Mouse (Mus musculus) stomach, postnatal 0 days (tissue): ENCODE measurements around the gene Hoxb4. TPM values are rescaled to one million over a fixed set of nuclear protein-coding genes. Genes with fewer than 3 reads are reported as not detected.

Experiments used
- ATAC-seq: fragments of 200-750 bp; cut with Nextera tagmentation; 2 replicates; pipeline ENCODE4 v1.8.0; 2017; ENCODE audit not compliant: low FRiP score, low TSS enrichment
- DNase-seq: peaks from one replicate; pipeline ENCODE4 v3.0.0-alpha.2; 2016; ENCODE audit warnings: low spot score
- H3K27ac ChIP-seq: fragments of 300-500 bp; sonication (generic); replicated peaks from 2 replicates; pipeline ENCODE4 v1.5.1; 2014; ENCODE audit warnings: mild to moderate bottlenecking, control low read depth
- H3K27me3 ChIP-seq: fragments of 300-500 bp; sonication (generic); 2 replicates; pipeline ENCODE4 v1.6.1; 2014; ENCODE audit warnings: low read length; ENCODE audit not compliant: control insufficient read depth, insufficient read depth
- H3K36me3 ChIP-seq: fragments of 300-500 bp; sonication (generic); 2 replicates; pipeline ENCODE4 v1.6.1; 2014; ENCODE audit warnings: low read length, mixed read lengths; ENCODE audit not compliant: control insufficient read depth, insufficient read depth
- H3K4me1 ChIP-seq: fragments of 300-500 bp; sonication (generic); replicated peaks from 2 replicates; pipeline ENCODE4 v1.6.1; 2014; ENCODE audit warnings: antibody characterized with exemption; ENCODE audit not compliant: control insufficient read depth, insufficient read depth
- H3K4me2 ChIP-seq: fragments of 300-500 bp; sonication (generic); replicated peaks from 2 replicates; pipeline ENCODE4 v1.6.1; 2014; ENCODE audit warnings: low read depth, mild to moderate bottlenecking, control low read depth, moderate library complexity
- H3K4me3 ChIP-seq: fragments of 300-500 bp; sonication (generic); 2 replicates; pipeline ENCODE4 v1.5.1; 2014; ENCODE audit warnings: low read depth, low read length, control low read depth
- H3K9ac ChIP-seq: fragments of 300-500 bp; sonication (generic); 2 replicates; pipeline ENCODE4 v1.6.1; 2014; ENCODE audit warnings: mild to moderate bottlenecking, low read length, control low read depth, mixed read lengths
- H3K9me3 ChIP-seq: fragments of 300-500 bp; sonication (generic); 2 replicates; pipeline ENCODE4 v1.6.1; 2016; ENCODE audit warnings: low read length; ENCODE audit not compliant: control insufficient read depth
- CTCF ChIP-seq: IDR thresholded peaks from 2 replicates; pipeline ENCODE4 v1.5.1; 2016; ENCODE audit warnings: antibody characterized with exemption, low read depth, mild to moderate bottlenecking, moderate library complexity
- EP300 ChIP-seq: optimal IDR thresholded peaks from 2 replicates; pipeline ENCODE3; 2016; ENCODE audit warnings: antibody characterized with exemption
- WGBS: fragments of 180-500 bp; shearing (Covaris S2); extraction: QIAGEN DNeasy Blood & Tissue Kit; methylation state at CpG from one replicate; pipeline ENCODE4 v1.1.7; 2014; 5-methylcytosine and 5-hydroxymethylcytosine counted together
- polyA plus RNA-seq: library from polyadenylated mRNA; unstranded; fragments of >200 nt; fragmentation: Nextera tagmentation; extraction: Ambion mirVana; gene quantifications from 2 replicates; pipeline ENCODE4 v1.2.1, GENCODE M21; 2015

The Hoxb4 gene
- polyA plus RNA-seq, 1 experiment from 2014 or later = 1.6 TPM

GRCm38 (mm10) chr11:96291681-96292564 lies 26.1 kb upstream of the Hoxb4 start, which contains the start of gene Hoxb6:
TSS of gene Hoxb6 (plus strand) at chr11:96292476.
- peak within 1 kb of the TSS; percentile 53 for H3K9ac ChIP-seq
- WGBS = 19% methylated on average over 22 of the region's 22 CpGs

DNA sequence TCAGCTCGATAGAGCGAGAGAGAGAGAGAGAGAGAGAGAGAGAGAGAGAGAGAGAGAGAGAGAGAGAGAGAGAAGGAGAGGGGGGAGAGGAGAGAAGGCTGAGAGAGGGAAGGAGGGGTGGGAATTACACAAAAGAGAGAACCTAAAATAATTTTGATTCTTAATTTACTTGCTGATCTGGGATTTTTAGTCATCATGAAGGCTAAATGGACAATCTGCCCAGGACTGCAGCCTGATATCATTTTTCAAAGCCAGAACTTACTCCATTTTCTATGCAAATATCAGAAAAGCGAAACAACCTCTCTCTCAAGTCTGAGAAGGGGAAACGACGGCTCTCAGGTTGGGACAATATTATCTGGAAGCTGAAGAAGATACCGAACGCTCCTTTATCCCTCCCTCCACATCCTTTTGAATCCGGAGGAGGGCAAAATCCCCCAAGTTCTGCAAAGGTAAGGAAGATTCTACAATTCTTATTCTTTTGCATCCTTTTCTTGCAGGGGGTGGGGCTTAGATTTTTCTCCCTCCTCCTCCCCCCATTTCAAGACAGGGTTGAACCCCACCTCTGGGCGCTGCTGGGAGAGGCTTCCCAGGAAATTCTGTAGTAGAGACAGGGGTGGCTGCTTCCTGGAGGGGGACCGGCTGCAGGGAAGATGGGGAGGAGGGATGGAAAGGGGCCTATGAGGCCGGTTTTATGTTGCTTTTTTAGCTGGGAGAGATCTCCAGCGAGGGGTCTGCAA lies 25.3 kb upstream of the Hoxb4 start:
- ATAC-seq = no peak
- H3K27ac ChIP-seq = peak overlapping the region; percentile 46
- H3K9ac ChIP-seq = peak overlapping the region; percentile 53
- 19% methylated on average over 12 of the region's 12 CpGs for WGBS
- H3K4me3 ChIP-seq = peak overlapping the region; percentile 41
- H3K9me3 ChIP-seq = no peaks in the 10 kb centered on the region
- H3K4me2 ChIP-seq = peak overlapping the region; percentile 54
- no peak for DNase-seq
- H3K4me1 ChIP-seq = no peaks in the 10 kb centered on the region
- TF ChIP-seq CTCF (no peak), EP300 (no peak)
- no peaks in the 10 kb centered on the region for H3K36me3 ChIP-seq
- H3K27me3 ChIP-seq = peaks cover 19% of the 10 kb centered on the region

More at GRCm38 (mm10) chr11:96291681-96292564, 26.1 kb upstream of the Hoxb4 start, which contains the start of gene Hoxb6:
- DNase-seq = no peak
- H3K9me3 ChIP-seq = no peaks in the 10 kb centered on the region
- TF ChIP-seq CTCF = no peak
- no peak for TF ChIP-seq EP300
- H3K27me3 ChIP-seq = peaks cover 19% of the 10 kb centered on the region
- ATAC-seq = no peak
- H3K27ac ChIP-seq = peak within 1 kb of the TSS; percentile 59
- H3K4me3 ChIP-seq = peak within 1 kb of the TSS; percentile 41
- H3K4me1 ChIP-seq = 0 out of 2 replicates have a peak, but pooled peaks cover 2% of the 10 kb centered on the region
- H3K4me2 ChIP-seq = peak within 1 kb of the TSS; percentile 54
- no peaks in the 10 kb centered on the region for H3K36me3 ChIP-seq

DNA sequence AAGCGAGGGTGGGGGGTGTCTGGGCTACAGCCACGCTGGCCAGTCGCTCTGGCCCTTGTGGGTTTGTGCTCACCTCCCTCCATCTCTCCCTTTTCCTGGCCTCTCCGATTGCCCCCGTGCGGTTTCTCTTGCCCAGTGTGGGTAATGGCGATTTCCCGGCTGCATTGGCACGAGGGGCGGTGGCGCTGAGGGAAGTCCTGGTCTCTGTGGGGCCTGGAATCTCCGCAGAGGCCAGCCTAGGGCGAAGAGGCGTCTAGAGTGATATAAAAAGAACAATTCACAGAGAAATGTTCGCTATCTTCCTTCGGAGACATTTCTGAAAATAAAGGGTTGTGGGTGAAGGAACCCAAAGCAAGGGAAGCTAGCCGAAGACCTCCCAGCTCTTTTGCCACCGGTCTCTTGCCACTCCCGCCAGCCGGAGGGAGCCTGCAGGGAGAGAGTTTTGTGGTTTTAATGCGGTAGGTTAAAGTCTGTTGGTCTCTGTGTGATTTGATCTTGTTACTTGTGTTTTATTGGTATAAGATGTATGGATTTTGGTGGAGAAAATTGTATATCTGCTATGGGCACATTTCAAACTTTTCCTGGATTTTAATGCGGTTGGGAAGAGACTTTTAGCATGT lies 24.7 kb upstream of the Hoxb4 start:
- DNase-seq = no peak
- Histone ChIP-seq H3K27ac (peak overlapping the region; percentile 46), H3K9me3 (no peaks in the 10 kb centered on the region), H3K9ac (peak overlapping the region; percentile 53), H3K4me3 (peak overlapping the region; percentile 41), H3K4me1 (no peaks in the 10 kb centered on the region), H3K4me2 (peak overlapping the region; percentile 54), H3K36me3 (no peaks in the 10 kb centered on the region), H3K27me3 (peaks cover 17% of the 10 kb centered on the region)
- ATAC-seq = no peak
- no peak for TF ChIP-seq EP300
- no peak for TF ChIP-seq CTCF
- 16% methylated on average over 22 of the region's 22 CpGs for WGBS

DNA sequence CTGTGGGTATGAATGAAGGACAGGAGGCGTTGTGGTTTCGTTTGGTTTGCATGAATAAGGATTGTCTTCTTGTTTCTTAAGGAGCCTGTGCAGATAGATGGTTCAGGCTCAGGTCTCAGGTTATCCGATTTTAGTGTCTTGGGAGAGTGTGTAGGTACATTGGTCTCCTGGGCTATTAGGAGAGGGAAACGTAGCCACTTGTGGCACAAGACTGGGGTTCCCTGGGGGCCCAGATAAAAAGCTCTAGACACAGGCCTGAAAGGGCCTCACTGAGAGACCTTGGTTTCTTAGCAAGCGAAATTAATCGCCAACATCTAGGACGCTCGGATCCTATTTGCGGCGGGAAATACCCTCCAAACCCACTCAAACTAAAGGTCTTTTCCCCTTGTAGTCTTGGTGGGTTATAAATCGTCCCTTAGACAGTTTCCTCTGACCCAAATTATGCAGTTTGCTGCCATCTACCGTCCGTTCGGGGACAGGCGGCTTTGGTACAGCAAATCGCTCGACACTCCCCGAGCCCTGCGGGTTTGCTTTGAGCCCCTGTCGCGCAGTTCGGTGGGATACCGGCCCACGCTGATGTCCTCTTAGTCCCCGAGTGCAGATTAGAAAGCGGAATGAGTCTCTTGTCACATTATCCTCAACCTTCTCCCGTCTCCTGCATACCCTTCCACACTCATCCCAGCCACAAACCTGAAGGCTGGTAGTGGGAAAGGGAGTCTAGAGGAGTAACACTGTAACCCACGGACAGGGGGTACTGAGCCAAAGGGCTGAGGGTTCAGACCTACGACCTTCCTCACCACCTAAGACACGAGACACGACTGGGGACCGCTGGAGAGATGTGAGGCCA lies 23.6 kb upstream of the Hoxb4 start:
- Histone ChIP-seq H3K4me3 (peak overlapping the region; percentile 41), H3K4me1 (no peaks in the 10 kb centered on the region), H3K4me2 (peak overlapping the region; percentile 54), H3K27ac (0 out of 2 replicates have a peak overlapping the region, but pooled peaks have one; percentile 24), H3K36me3 (no peaks in the 10 kb centered on the region), H3K9me3 (no peaks in the 10 kb centered on the region), H3K27me3 (peaks cover 17% of the 10 kb centered on the region), H3K9ac (peak overlapping the region; percentile 48; the same call in 1 of the 2 replicates)
- no peak for ATAC-seq
- TF ChIP-seq EP300 (no peak), CTCF (peak; percentile 87)
- WGBS = 3% methylated on average over 32 of the region's 32 CpGs
- peak; percentile 76 for DNase-seq
